Mouse (Mus musculus): ENCODE results near the gene Lhfpl3. TPM values are rescaled to one million over a fixed set of nuclear protein-coding genes. Genes with fewer than 3 reads are reported as not detected.

The Lhfpl3 gene
- polyA plus RNA-seq, 1 experiment from 2014 or later = 0.07 TPM

- ATAC-seq (ENCODE audit: insufficient read depth) = no peak
- no peak overlapping the region for H3K27ac ChIP-seq (replicated peaks)
Measured at GRCm38 (mm10) chr5:22926171-22926570, 180.3 kb downstream of the Lhfpl3 start.

GRCm38 (mm10) chr5:22928746-22929145 lies 182.9 kb downstream of the Lhfpl3 start:
- 43% methylated on average over 2 of the region's 2 CpGs for WGBS (ENCODE audit: insufficient replicate concordance)

More at GRCm38 (mm10) chr5:22926171-22926570, 180.3 kb downstream of the Lhfpl3 start:
- no peak overlapping the region for H3K9ac ChIP-seq
- no peaks in the 10 kb centered on the region for H3K9me3 ChIP-seq (replicated peaks)
- H3K27me3 ChIP-seq = no peaks in the 10 kb centered on the region
- no peaks in the 10 kb centered on the region for H3K36me3 ChIP-seq (replicated peaks)
- H3K4me2 ChIP-seq = no peak overlapping the region
- no peak overlapping the region for H3K4me3 ChIP-seq (replicated peaks)
- H3K4me1 ChIP-seq (replicated peaks) = no peaks in the 10 kb centered on the region

GRCm38 (mm10) chr5:22943306-22943705 lies 197.4 kb downstream of the Lhfpl3 start:
- Histone ChIP-seq H3K4me2 (no peak overlapping the region), H3K4me1 (replicated peaks) (no peaks in the 10 kb centered on the region), H3K9ac (no peak overlapping the region), H3K36me3 (replicated peaks) (no peaks in the 10 kb centered on the region), H3K27me3 (no peaks in the 10 kb centered on the region), H3K27ac (replicated peaks) (no peak overlapping the region), H3K9me3 (replicated peaks) (no peaks in the 10 kb centered on the region), H3K4me3 (replicated peaks) (no peak overlapping the region)
- ATAC-seq (ENCODE audit: insufficient read depth) = no peak
- 36% methylated on average over 5 of the region's 5 CpGs for WGBS (ENCODE audit: insufficient replicate concordance)

More at GRCm38 (mm10) chr5:22928746-22929145, 182.9 kb downstream of the Lhfpl3 start:
- Histone ChIP-seq H3K36me3 (replicated peaks) (no peaks in the 10 kb centered on the region), H3K27ac (replicated peaks) (no peak overlapping the region), H3K9ac (no peak overlapping the region), H3K4me2 (no peak overlapping the region), H3K27me3 (no peaks in the 10 kb centered on the region), H3K9me3 (replicated peaks) (no peaks in the 10 kb centered on the region), H3K4me3 (replicated peaks) (no peak overlapping the region), H3K4me1 (replicated peaks) (no peaks in the 10 kb centered on the region)
- no peak for ATAC-seq (ENCODE audit: insufficient read depth)

GRCm38 (mm10) chr5:22963300-22963699 lies 217.4 kb downstream of the Lhfpl3 start:
- H3K36me3 ChIP-seq (replicated peaks) = no peaks in the 10 kb centered on the region
- ATAC-seq (ENCODE audit: insufficient read depth) = no peak
- no peak overlapping the region for H3K4me3 ChIP-seq (replicated peaks)
- H3K9ac ChIP-seq = no peak overlapping the region
- H3K27me3 ChIP-seq = no peaks in the 10 kb centered on the region
- H3K27ac ChIP-seq (replicated peaks) = no peak overlapping the region
- H3K9me3 ChIP-seq (replicated peaks) = no peaks in the 10 kb centered on the region
- H3K4me1 ChIP-seq (replicated peaks) = no peaks in the 10 kb centered on the region
- H3K4me2 ChIP-seq = no peak overlapping the region
- 37% methylated on average over 6 of the region's 6 CpGs for WGBS (ENCODE audit: insufficient replicate concordance)

GRCm38 (mm10) chr5:22986771-22987170 lies 240.9 kb downstream of the Lhfpl3 start:
- Histone ChIP-seq H3K9me3 (replicated peaks) (no peaks in the 10 kb centered on the region; the same call in 1 of the 2 replicates), H3K27me3 (no peaks in the 10 kb centered on the region), H3K36me3 (replicated peaks) (no peaks in the 10 kb centered on the region), H3K9ac (no peak overlapping the region), H3K4me2 (no peak overlapping the region), H3K4me1 (replicated peaks) (no peaks in the 10 kb centered on the region), H3K4me3 (replicated peaks) (no peak overlapping the region), H3K27ac (replicated peaks) (no peak overlapping the region)
- no peak for ATAC-seq (ENCODE audit: insufficient read depth)
- WGBS (ENCODE audit: insufficient replicate concordance) = 61% methylated on average over 2 of the region's 2 CpGs

- no peaks in the 10 kb centered on the region for H3K27me3 ChIP-seq
- no peak for ATAC-seq (ENCODE audit: insufficient read depth)
- H3K4me1 ChIP-seq (replicated peaks) = no peaks in the 10 kb centered on the region
- no peak overlapping the region for H3K4me2 ChIP-seq
- H3K27ac ChIP-seq (replicated peaks) = no peak overlapping the region
- no peak overlapping the region for H3K4me3 ChIP-seq (replicated peaks)
- WGBS (ENCODE audit: insufficient replicate concordance) = 37% methylated on average over 3 of the region's 3 CpGs
- no peaks in the 10 kb centered on the region for H3K9me3 ChIP-seq (replicated peaks)
- H3K36me3 ChIP-seq (replicated peaks) = no peaks in the 10 kb centered on the region
- no peak overlapping the region for H3K9ac ChIP-seq
Measured at GRCm38 (mm10) chr5:22999811-23000210, 254.0 kb downstream of the Lhfpl3 start.

- Histone ChIP-seq H3K4me2 (no peak overlapping the region), H3K27ac (replicated peaks) (no peak overlapping the region), H3K9me3 (replicated peaks) (no peaks in the 10 kb centered on the region), H3K9ac (no peak overlapping the region), H3K4me3 (replicated peaks) (no peak overlapping the region), H3K4me1 (replicated peaks) (no peaks in the 10 kb centered on the region), H3K36me3 (replicated peaks) (no peaks in the 10 kb centered on the region), H3K27me3 (no peaks in the 10 kb centered on the region)
- no peak for ATAC-seq (ENCODE audit: insufficient read depth)
- 65% methylated on average over 2 of the region's 2 CpGs for whole genome bisulfite sequencing (ENCODE audit: insufficient replicate concordance)
Measured at GRCm38 (mm10) chr5:23003123-23003797, 257.4 kb downstream of the Lhfpl3 start.

- Histone ChIP-seq H3K27ac (replicated peaks) (no peak overlapping the region), H3K9ac (no peak overlapping the region), H3K9me3 (replicated peaks) (no peaks in the 10 kb centered on the region), H3K4me2 (no peak overlapping the region), H3K4me1 (replicated peaks) (no peaks in the 10 kb centered on the region), H3K36me3 (replicated peaks) (no peaks in the 10 kb centered on the region), H3K27me3 (no peaks in the 10 kb centered on the region), H3K4me3 (replicated peaks) (no peak overlapping the region)
- WGBS (ENCODE audit: insufficient replicate concordance) = 60% methylated on average over 1 of the region's 1 CpGs
- ATAC-seq (ENCODE audit: insufficient read depth) = no peak
Measured at GRCm38 (mm10) chr5:23006207-23006606, 260.3 kb downstream of the Lhfpl3 start.

- Histone ChIP-seq H3K4me2 (no peak overlapping the region), H3K27ac (replicated peaks) (no peak overlapping the region), H3K4me3 (replicated peaks) (no peak overlapping the region), H3K4me1 (replicated peaks) (no peaks in the 10 kb centered on the region), H3K9ac (no peak overlapping the region), H3K36me3 (replicated peaks) (no peaks in the 10 kb centered on the region), H3K27me3 (no peaks in the 10 kb centered on the region), H3K9me3 (replicated peaks) (no peaks in the 10 kb centered on the region)
- ATAC-seq (ENCODE audit: insufficient read depth) = no peak
- WGBS (ENCODE audit: insufficient replicate concordance) = 16% methylated on average over 1 of the region's 1 CpGs
Measured at GRCm38 (mm10) chr5:23010460-23010859, 264.6 kb downstream of the Lhfpl3 start.

- H3K27me3 ChIP-seq = no peaks in the 10 kb centered on the region
- H3K4me3 ChIP-seq (replicated peaks) = no peak overlapping the region
- H3K27ac ChIP-seq (replicated peaks) = no peak overlapping the region
- H3K9me3 ChIP-seq (replicated peaks) = no peaks in the 10 kb centered on the region
- no peak for ATAC-seq (ENCODE audit: insufficient read depth)
- no peaks in the 10 kb centered on the region for H3K4me1 ChIP-seq (replicated peaks)
- no peak overlapping the region for H3K9ac ChIP-seq
- no peaks in the 10 kb centered on the region for H3K36me3 ChIP-seq (replicated peaks)
- no peak overlapping the region for H3K4me2 ChIP-seq
Measured at GRCm38 (mm10) chr5:23013997-23014396, 268.1 kb downstream of the Lhfpl3 start.

- no peak overlapping the region for H3K4me2 ChIP-seq
- no peak overlapping the region for H3K9ac ChIP-seq
- no peaks in the 10 kb centered on the region for H3K36me3 ChIP-seq (replicated peaks)
- WGBS (ENCODE audit: insufficient replicate concordance) = 38% methylated on average over 8 of the region's 8 CpGs
- no peak overlapping the region for H3K27ac ChIP-seq (replicated peaks)
- no peaks in the 10 kb centered on the region for H3K9me3 ChIP-seq (replicated peaks)
- H3K4me3 ChIP-seq (replicated peaks) = no peak overlapping the region
- no peaks in the 10 kb centered on the region for H3K4me1 ChIP-seq (replicated peaks)
- H3K27me3 ChIP-seq = no peaks in the 10 kb centered on the region
- ATAC-seq (ENCODE audit: insufficient read depth) = no peak
Measured at GRCm38 (mm10) chr5:23015587-23016335, 269.9 kb downstream of the Lhfpl3 start.

Measured in liver, embryonic 15.5 days (tissue).